Mouse (Mus musculus): Measurements from ENCODE around the gene Nadk.

Nadk gene

GRCm38 (mm10) chr4:155602753-155603152 lies 40.6 kb downstream of the Nadk start:
- no peak for DNase-seq (ENCODE audit: low read depth, low spot score)

- DNase-seq (ENCODE audit: low read depth, low spot score) = no peak
Observed at GRCm38 (mm10) chr4:155603801-155604200, 41.6 kb downstream of the Nadk start.

- DNase-seq (ENCODE audit: low read depth, low spot score) = no peak
Observed at GRCm38 (mm10) chr4:155605132-155605531, 43.0 kb downstream of the Nadk start.

DNA sequence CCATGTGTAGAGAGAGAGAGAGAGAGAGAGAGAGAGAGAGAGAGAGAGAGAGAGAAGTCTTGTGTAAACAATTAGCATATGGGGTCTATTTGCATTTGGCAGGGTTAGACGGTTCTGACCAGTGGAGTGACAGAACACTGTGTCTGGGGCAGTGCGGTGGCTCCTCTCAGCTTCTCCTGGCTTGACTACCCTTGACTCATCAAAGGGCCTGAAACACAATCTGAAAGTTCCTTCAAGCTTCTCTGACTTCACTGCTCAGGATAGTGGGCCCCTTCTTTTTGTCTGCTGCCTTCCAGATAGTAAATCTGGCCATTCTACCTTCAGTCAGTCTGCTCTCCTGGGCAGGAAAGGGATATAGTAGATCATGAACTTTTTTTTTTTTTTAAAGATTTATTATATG lies 44.6 kb downstream of the Nadk start:
- no peak for DNase-seq (ENCODE audit: low read depth, low spot score)

GRCm38 (mm10) chr4:155611860-155612259 lies 49.7 kb downstream of the Nadk start:
- DNase-seq (ENCODE audit: low read depth, low spot score) = no peak

GRCm38 (mm10) chr4:155613264-155613663 lies 51.1 kb downstream of the Nadk start:
- DNase-seq (ENCODE audit: low read depth, low spot score) = no peak

DNA sequence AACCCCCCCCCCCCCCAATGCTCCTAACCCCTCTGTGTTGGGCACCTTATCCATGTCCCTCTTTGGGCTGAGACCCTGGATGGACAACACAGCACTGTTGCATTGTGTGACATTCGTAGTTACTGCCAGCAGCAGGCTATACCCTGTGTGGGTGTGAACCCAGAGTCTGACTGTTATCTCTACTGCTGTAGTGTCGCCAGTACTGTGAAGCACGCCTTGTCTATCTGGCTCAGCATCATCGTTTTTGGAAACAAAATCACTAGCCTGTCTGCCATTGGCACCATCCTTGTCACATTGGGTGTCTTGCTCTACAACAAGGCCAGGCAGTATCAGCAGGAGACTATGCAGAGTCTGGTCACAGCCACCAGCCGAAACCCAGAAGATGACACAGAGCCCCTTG lies 56.1 kb downstream of the Nadk start:
- no peak for DNase-seq (ENCODE audit: low read depth, low spot score)

DNA sequence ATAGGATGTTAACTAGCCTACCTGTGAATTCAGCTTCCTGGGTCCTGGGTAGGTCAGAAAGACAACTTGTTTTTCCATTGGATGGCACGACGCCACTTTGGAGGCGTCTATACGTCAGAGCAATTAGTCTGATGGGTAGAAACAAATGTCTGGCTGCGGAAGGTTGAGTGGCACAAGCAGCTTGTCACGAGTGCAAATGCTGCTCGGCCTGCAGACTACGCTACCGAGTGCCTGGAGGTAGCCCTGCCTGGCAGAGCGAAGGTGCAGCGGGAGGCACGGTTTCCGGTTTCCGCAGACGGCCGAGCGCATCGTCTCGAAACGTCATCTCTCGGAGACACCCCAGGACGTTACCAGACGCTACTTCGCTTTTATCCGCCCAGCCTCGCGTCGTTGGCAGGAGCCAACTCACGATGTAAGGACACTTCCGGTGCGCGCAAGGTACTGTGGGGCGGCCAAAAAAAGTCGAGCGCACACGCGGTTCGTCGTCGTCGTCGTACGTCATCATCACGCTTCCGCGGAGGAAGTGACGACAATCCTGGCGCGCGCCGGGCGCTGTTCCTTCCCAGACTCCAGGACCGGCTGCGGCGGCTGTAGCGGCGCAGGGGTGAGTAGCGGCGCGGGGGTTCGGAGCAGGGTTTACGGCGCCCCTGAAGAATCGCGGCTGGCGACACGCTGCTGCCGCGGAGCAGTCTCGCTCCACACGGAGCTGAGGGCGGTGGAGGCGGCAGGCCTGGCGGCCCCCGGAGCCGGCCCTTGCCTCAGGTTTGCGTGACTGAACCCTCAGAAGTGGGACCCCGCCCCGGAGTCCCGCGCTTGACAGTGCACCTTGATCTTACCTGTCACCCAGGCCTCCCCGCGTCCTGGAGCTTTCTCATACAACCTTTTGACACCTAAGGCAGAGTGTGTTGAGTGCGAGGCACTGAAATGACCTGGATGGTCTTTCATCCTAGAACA lies 62.4 kb downstream of the Nadk start, which contains the start of gene Cdk11b:
Gene Cdk11b (plus strand): TSS at position 517 of the 954 bp plus-strand sequence.
- DNase-seq (ENCODE audit: low read depth, low spot score) = peak; percentile 98

- no peak for DNase-seq (ENCODE audit: low read depth, low spot score)
Observed at GRCm38 (mm10) chr4:155630267-155630666, 68.1 kb downstream of the Nadk start.

- DNase-seq (ENCODE audit: low read depth, low spot score) = no peak
Observed at GRCm38 (mm10) chr4:155635766-155636499, 73.8 kb downstream of the Nadk start.

All from WW6 (cell line).